Mouse (Mus musculus): ENCODE results near the gene Alpl.

DNA sequence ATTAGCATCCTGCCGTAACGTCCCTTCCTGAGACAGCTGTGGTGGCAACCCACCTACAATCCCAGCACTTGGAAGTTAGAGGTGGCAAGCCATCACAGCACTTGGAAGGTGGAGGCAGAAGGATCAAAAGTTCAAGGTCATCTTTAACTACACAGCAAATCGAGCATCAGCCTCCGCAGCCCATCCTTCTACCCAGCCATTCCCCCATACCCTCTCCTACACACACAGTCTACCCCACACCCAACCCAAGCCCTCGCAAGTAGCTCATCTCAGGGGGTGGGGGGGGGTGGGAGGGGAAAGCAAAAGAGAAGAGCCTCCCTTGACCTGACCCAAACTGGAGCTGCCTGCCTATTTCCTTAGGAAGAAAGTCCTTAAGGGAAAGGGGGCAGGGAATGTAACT, 40.6 kb upstream of the Alpl start:
- TF ChIP-seq POLR2A (IDR thresholded peaks at IDR 0.05; ENCODE audit: control insufficient read depth, low read depth, low read length) (no peak), CTCF (IDR thresholded peaks at IDR 0.05; ENCODE audit: control insufficient read depth, insufficient read depth, insufficient replicate concordance, low read depth, low read length) (no peak)

Data from testis, adult 2 months (tissue).